Comparison of ENCODE assay signal across 12 mouse cellular contexts in the genomic region with DNA sequence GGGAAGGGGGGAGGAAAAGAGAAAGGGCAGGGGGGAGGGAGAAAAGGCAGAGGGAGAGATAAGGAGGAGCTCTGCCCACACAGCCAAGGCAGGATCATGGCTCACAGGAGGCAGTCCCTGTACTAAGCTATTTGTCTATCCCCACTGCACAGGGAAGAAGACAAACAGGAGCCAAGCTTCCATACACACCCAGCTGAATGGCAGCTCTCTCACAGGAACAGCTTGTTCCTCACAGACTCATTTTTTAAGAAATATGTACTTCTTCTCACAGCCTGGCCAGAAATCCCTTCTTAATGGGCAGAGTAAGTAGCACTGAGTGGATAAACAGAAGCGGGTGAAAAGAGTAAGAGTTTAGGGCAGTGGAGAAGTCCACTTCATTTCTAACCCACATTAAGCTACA. TPM values are rescaled to one million over a fixed set of nuclear protein-coding genes. Genes with fewer than 3 reads are reported as not detected.
DNase-seq lines count a peak whose midpoint lies in the region; ATAC-seq lines count a peak whose summit lies in the region.
"Had no signal": no experiment of that assay in that cellular context is flagged by ENCODE, and none has a peak within 500 bp of the region (broad histone marks: within the 10 kb centered on the region; RNA-seq: fewer than 3 reads in every experiment).

No protein-coding gene starts in this region.

- H3K36me3 ChIP-seq in liver, embryonic 11.5 days (ENCODE audit: control insufficient read depth, insufficient read depth, low read length): peaks cover 28% of the 10 kb centered on the region

- DNase-seq in heart, adult 11 months: peak; percentile 96
- no peak for DNase-seq in heart, postnatal 4 days
- DNase-seq in liver, embryonic 11.5 days (ENCODE audit: low spot score): no peak
- DNase-seq in liver: no peak
- peak; percentile 40 for DNase-seq in brain, embryonic 18.5 days (ENCODE audit: low read depth, low spot score)
- DNase-seq in lung, postnatal 10 days: peak; percentile 58
- no peak for DNase-seq in thymus, adult 18-20 months
- no peak for DNase-seq in right cerebral cortex, postnatal 10 days (ENCODE audit: low spot score in 2 of 2)
- DNase-seq: cerebellum, postnatal 36 days had no signal

- H3K4me1 ChIP-seq in liver, embryonic 11.5 days (replicated peaks; ENCODE audit: control insufficient read depth, insufficient read depth, low read length): peaks cover 7% of the 10 kb centered on the region
- H3K4me1 ChIP-seq: midbrain, embryonic 10.5 days; neural tube, embryonic 12.5 days had no signal

- peak; percentile 76 for ATAC-seq in liver, embryonic 11.5 days (replicated peaks; ENCODE audit: low FRiP score)

- WGBS in liver, embryonic 11.5 days: 94% methylated on average over 1 of the region's 1 CpGs

- no peak overlapping the region for H3K4me3 ChIP-seq in liver, embryonic 11.5 days (ENCODE audit: low read depth, low read length)
- H3K4me3 ChIP-seq: heart, embryonic 13.5 days; midbrain, embryonic 10.5 days; neural tube, embryonic 12.5 days had no signal

- H3K9ac ChIP-seq in liver, embryonic 11.5 days (ENCODE audit: low read depth, low read length): no peak overlapping the region
- H3K9ac ChIP-seq: heart, embryonic 13.5 days; neural tube, embryonic 12.5 days had no signal

- no peaks in the 10 kb centered on the region for H3K27me3 ChIP-seq in liver, embryonic 11.5 days (replicated peaks; ENCODE audit: control insufficient read depth, insufficient read depth, low read length)
- H3K27me3 ChIP-seq: heart, embryonic 13.5 days; neural tube, embryonic 12.5 days had no signal

- H3K4me2 ChIP-seq in liver, embryonic 11.5 days: no peak overlapping the region
- H3K4me2 ChIP-seq: heart, embryonic 13.5 days; neural tube, embryonic 12.5 days had no signal

- no peaks in the 10 kb centered on the region for H3K9me3 ChIP-seq in liver, embryonic 11.5 days (ENCODE audit: control insufficient read depth, low read length)
- H3K9me3 ChIP-seq: heart, embryonic 13.5 days; midbrain, embryonic 10.5 days; neural tube, embryonic 12.5 days had no signal

- H3K27ac ChIP-seq in liver, embryonic 11.5 days (ENCODE audit: low read depth, low read length): peak overlapping the region; percentile 15; the same call in 1 of the 2 replicates
- H3K27ac ChIP-seq: heart, embryonic 13.5 days; midbrain, embryonic 10.5 days; neural tube, embryonic 12.5 days had no signal

RNA-seq across cellular contexts. Expression of gene Prim2, which starts 23.9 kb away (rescaled TPM):
- total RNA-seq in heart, postnatal 4 days (2021): 10 to 100 TPM; 10.1 to 10.6 TPM
- 62.7 and 65.4 TPM in 2 replicates for polyA plus RNA-seq in liver, embryonic 11.5 days (2014; fragmentation: Nextera tagmentation; extraction: Ambion mirVana)

Comparison
In these comparisons a context has a peak if more than half of its experiments do, and no peak if none do; other contexts are left out.
1. DNase-seq: peak in heart, adult 11 months (single experiment), brain, embryonic 18.5 days (single experiment) and lung, postnatal 10 days (single experiment); none in heart, postnatal 4 days (single experiment), liver, embryonic 11.5 days (single experiment), liver (single experiment), thymus, adult 18-20 months (0 of 2) and right cerebral cortex, postnatal 10 days (0 of 2).